In genomic region chr3:144203988-144204412, GRCm38 (mm10) we compare ENCODE assay signal across 8 mouse cellular contexts. TPM values are rescaled to one million over a fixed set of nuclear protein-coding genes. Genes with fewer than 3 reads are reported as not detected.
DNase-seq lines count a peak whose midpoint lies in the region; ATAC-seq and TF ChIP-seq lines count a peak whose summit lies in the region.

No protein-coding gene starts in this region.

- intact Hi-C loops in heart, postnatal 14 days (cut with DNase I), result loop anchor here (5.0 to 10.0 kb wide), 2 partner anchors 178 to 511 kb away; no protein-coding TSS in a partner anchor
- intact Hi-C loops in left cerebral cortex, postnatal 14 days (cut with DNase I), result loop anchor here (5.0 to 10.0 kb wide), 3 partner anchors 607 to 959 kb away; no protein-coding TSS in a partner anchor

- H3K4me1 ChIP-seq in ES-E14 (ENCODE audit: control insufficient read depth in 2 of 2, insufficient read depth in 2 of 2, low read length in 2 of 2, poor library complexity in 1 of 2), result peaks cover 0 to 3% of the 10 kb centered on the region in 2 experiments; a peak in 2 of 4 replicates
- H3K4me1 ChIP-seq in forebrain, embryonic 15.5 days, result peaks cover 38% of the 10 kb centered on the region
- H3K4me1 ChIP-seq in liver, embryonic 13.5 days (replicated peaks), result peaks cover 60% of the 10 kb centered on the region

- H3K36me3 ChIP-seq in ES-E14 (ENCODE audit: control insufficient read depth, insufficient read depth, low read length, poor library complexity, severe bottlenecking), result no peaks in the 10 kb centered on the region; the same call in 1 of the 2 replicates
- H3K36me3 ChIP-seq in forebrain, embryonic 15.5 days, result no peaks in the 10 kb centered on the region
- no peaks in the 10 kb centered on the region for H3K36me3 ChIP-seq in liver, embryonic 13.5 days

- ATAC-seq in forebrain, embryonic 15.5 days (replicated peaks), result no peak
- no peak for ATAC-seq in liver, embryonic 13.5 days (ENCODE audit: low read depth)

- H3K9me3 ChIP-seq in ES-E14 (ENCODE audit: control insufficient read depth, insufficient read depth, low read depth, low read length), result no peaks in the 10 kb centered on the region
- no peaks in the 10 kb centered on the region for H3K9me3 ChIP-seq in forebrain, embryonic 15.5 days
- no peaks in the 10 kb centered on the region for H3K9me3 ChIP-seq in liver, embryonic 13.5 days (replicated peaks)

- in situ Hi-C loops in ES-E14 (cut with MboI; ENCODE audit: low sequenced_read_pairs in 2 of 2, unreplicated experiment in 2 of 2), result no loop called here

- peak overlapping the region; percentile 83 for H3K9ac ChIP-seq in ES-E14 (ENCODE audit: insufficient read depth, low read depth, low read length, poor library complexity, severe bottlenecking)
- H3K9ac ChIP-seq in forebrain, embryonic 15.5 days (replicated peaks), result peak overlapping the region; percentile 83
- peak overlapping the region; percentile 84 for H3K9ac ChIP-seq in liver, embryonic 13.5 days

- 0% methylated on average over 5 of the region's 5 CpGs for WGBS in forebrain, embryonic 15.5 days
- 0% methylated on average over 5 of the region's 5 CpGs for WGBS in liver, embryonic 13.5 days (ENCODE audit: insufficient replicate concordance)

- H3K27ac ChIP-seq in ES-E14 (ENCODE audit: insufficient read depth, low read depth, low read length, poor library complexity, severe bottlenecking), result no peak overlapping the region
- peak overlapping the region; percentile 97 for H3K27ac ChIP-seq in forebrain, embryonic 15.5 days (replicated peaks)
- H3K27ac ChIP-seq in liver, embryonic 13.5 days, result peak overlapping the region; percentile 88

- H3K4me3 ChIP-seq in ES-E14 (ENCODE audit: insufficient read depth in 1 of 2, low read depth in 1 of 2, low read length in 2 of 2, poor library complexity in 1 of 2, severe bottlenecking in 1 of 2), result peak overlapping the region; percentile 77 to 90
- H3K4me3 ChIP-seq in forebrain, embryonic 15.5 days, result peak overlapping the region; percentile 71
- peak overlapping the region; percentile 78 for H3K4me3 ChIP-seq in liver, embryonic 13.5 days (replicated peaks)

- H3K4me2 ChIP-seq in forebrain, embryonic 15.5 days (replicated peaks), result peak overlapping the region; percentile 89
- H3K4me2 ChIP-seq in liver, embryonic 13.5 days, result peak overlapping the region; percentile 96

- peak; percentile 14 to 18 for DNase-seq in heart, adult 9 months (ENCODE audit: low spot score in 2 of 2)
- DNase-seq in heart, postnatal 14 days, result no peak
- no peak for DNase-seq in ES-E14 (ENCODE audit: low read depth, low spot score)
- no peak for DNase-seq in liver, embryonic 13.5 days
- DNase-seq in urinary bladder, postnatal 10 days (ENCODE audit: low spot score), result no peak
- DNase-seq in left cerebral cortex, postnatal 14 days (ENCODE audit: low spot score in 2 of 2), result no peak
- no peak for DNase-seq in left cerebral cortex, adult 11 months (ENCODE audit: low spot score)

- no peaks in the 10 kb centered on the region for H3K27me3 ChIP-seq in forebrain, embryonic 15.5 days
- H3K27me3 ChIP-seq in liver, embryonic 13.5 days, result no peaks in the 10 kb centered on the region

TF ChIP-seq in ES-E14, 5 proteins besides CTCF, POLR2A, EP300 and RAD21:
- TF ChIP-seq ZNF384 (IDR thresholded peaks at IDR 0.05; ENCODE audit: low read depth, low read length) (no peak), CHD2 (IDR thresholded peaks at IDR 0.05; ENCODE audit: low read depth, low read length) (no peak), MAFK (IDR thresholded peaks at IDR 0.05; ENCODE audit: insufficient read depth, low read depth, low read length) (no peak), HCFC1 (IDR thresholded peaks at IDR 0.05; ENCODE audit: borderline replicate concordance, insufficient read depth, low read length) (no peak), ZC3H11A (IDR thresholded peaks at IDR 0.05; ENCODE audit: borderline replicate concordance, low read depth, low read length) (no peak)

RNA-seq across cellular contexts. Expression of gene Lmo4, which starts 1.0 kb away (rescaled TPM):
- total RNA-seq in heart, postnatal 14 days (2021), result 10 to 100 TPM; 33.2 to 34.5 TPM
- total RNA-seq in ES-E14 (2012; rRNA removed), result 10.6 and 17.3 TPM in 2 replicates
- 133 and 136 TPM in 2 replicates for polyA plus RNA-seq in forebrain, embryonic 15.5 days (2015; fragmentation: Nextera tagmentation; extraction: Ambion mirVana)
- polyA plus RNA-seq in liver, embryonic 13.5 days (2015; fragmentation: Nextera tagmentation; extraction: Ambion mirVana), result 16.7 and 17.2 TPM in 2 replicates
- 100 to 1,000 TPM; 306 to 308 TPM for total RNA-seq in left cerebral cortex, postnatal 14 days (2021)

Comparison
In these comparisons a context has a peak if more than half of its experiments do, and no peak if none do; other contexts are left out.
1. DNase-seq: peak in heart, adult 9 months (2 of 2); none in heart, postnatal 14 days (0 of 2), ES-E14 (single experiment), liver, embryonic 13.5 days (single experiment), urinary bladder, postnatal 10 days (single experiment), left cerebral cortex, postnatal 14 days (0 of 2) and left cerebral cortex, adult 11 months (single experiment).
2. RNA of gene Lmo4, which starts 1.0 kb away (total RNA-seq): 306 to 308 TPM in left cerebral cortex, postnatal 14 days; 33.2 to 34.5 TPM in heart, postnatal 14 days and 10.6 to 17.3 TPM in ES-E14; every median in the first group is over 4 times any median in the second.
3. Peak in every context shown above with its lines, with median percentiles within 50 percentile points of each other: H3K4me3 ChIP-seq and H3K9ac ChIP-seq.